Mouse (Mus musculus) embryonic facial prominence, embryonic 11.5 days (tissue): ENCODE data around the gene Szt2. TPM values are rescaled to one million over a fixed set of nuclear protein-coding genes. Genes with fewer than 3 reads are reported as not detected.
A peak's percentile ranks its signal among the peaks of the same experiment; 100 is the strongest.

Experiments used
- ATAC-seq: fragments of 200-750 bp; cut with Nextera tagmentation; replicated peaks from 2 replicates; pipeline ENCODE4 v1.8.0; 2017; ENCODE audit warnings: low read depth; ENCODE audit not compliant: insufficient number of reproducible peaks, low FRiP score, low TSS enrichment
- DNase-seq: peaks from one replicate; pipeline ENCODE4 v3.0.0-alpha.2; 2015; ENCODE audit warnings: low spot score
- H3K27ac ChIP-seq: fragments of 300-500 bp; sonication (generic); replicated peaks from 2 replicates; pipeline ENCODE4 v1.5.1; 2014; ENCODE audit warnings: mild to moderate bottlenecking, low read depth, low read length, control low read depth
- H3K27me3 ChIP-seq: fragments of 300-500 bp; sonication (generic); 2 replicates; pipeline ENCODE4 v1.6.1; 2014; ENCODE audit warnings: mild to moderate bottlenecking, low read length, moderate library complexity, mixed read lengths; ENCODE audit not compliant: control insufficient read depth, insufficient read depth
- H3K36me3 ChIP-seq: fragments of 300-500 bp; sonication (generic); replicated peaks from 2 replicates; pipeline ENCODE4 v1.6.1; 2014; ENCODE audit warnings: low read depth, mild to moderate bottlenecking, low read length, moderate library complexity, mixed read lengths; ENCODE audit not compliant: control insufficient read depth, insufficient read depth
- H3K4me1 ChIP-seq: fragments of 300-500 bp; sonication (generic); 2 replicates; pipeline ENCODE4 v1.6.1; 2014; ENCODE audit warnings: low read length, mixed read lengths; ENCODE audit not compliant: control insufficient read depth, insufficient read depth
- H3K4me2 ChIP-seq: fragments of 300-500 bp; sonication (generic); 2 replicates; pipeline ENCODE4 v1.6.1; 2014; ENCODE audit warnings: low read depth, mild to moderate bottlenecking, control low read depth, low read length, moderate library complexity
- H3K4me3 ChIP-seq: fragments of 300-500 bp; sonication (generic); 2 replicates; pipeline ENCODE4 v1.5.1; 2014; ENCODE audit warnings: low read depth, low read length, control low read depth
- H3K9ac ChIP-seq: fragments of 300-500 bp; sonication (generic); replicated peaks from 2 replicates; pipeline ENCODE4 v1.6.1; 2014; ENCODE audit warnings: mild to moderate bottlenecking, control low read depth, low read length
- H3K9me3 ChIP-seq: fragments of 300-500 bp; sonication (generic); replicated peaks from 2 replicates; pipeline ENCODE4 v1.6.1; 2016; ENCODE audit warnings: mild to moderate bottlenecking, low read length, inconsistent platforms, mixed read lengths; ENCODE audit not compliant: control insufficient read depth
- WGBS: fragments of 180-500 bp; shearing (Covaris S2); extraction: QIAGEN DNeasy Blood & Tissue Kit; methylation state at CpG from one replicate; pipeline ENCODE4 v1.1.7; 2014; 5-methylcytosine and 5-hydroxymethylcytosine counted together
- polyA plus RNA-seq: library from polyadenylated mRNA; unstranded; fragments of >200 nt; fragmentation: Nextera tagmentation; extraction: Ambion mirVana; gene quantifications from 2 replicates; pipeline ENCODE4 v1.2.1, GENCODE M21; 2014

Szt2 gene
- polyA plus RNA-seq, 1 experiment from 2014 or later = 6.8 TPM

- ATAC-seq (no peak), DNase-seq (no peak)
- no peak overlapping the region for H3K4me2 ChIP-seq
These were observed 55.4 kb downstream of the Szt2 start for GRCm38 (mm10) chr4:118353689-118354088.

GRCm38 (mm10) chr4:118351828-118352227 lies 57.2 kb downstream of the Szt2 start:
- no peak overlapping the region for H3K4me3 ChIP-seq
- ATAC-seq (no peak), DNase-seq (no peak)
- no peak overlapping the region for H3K9ac ChIP-seq
- H3K9me3 ChIP-seq = no peaks in the 10 kb centered on the region
- no peak overlapping the region for H3K4me2 ChIP-seq
- no peaks in the 10 kb centered on the region for H3K36me3 ChIP-seq
- H3K27ac ChIP-seq = no peak overlapping the region
- H3K4me1 ChIP-seq = no peaks in the 10 kb centered on the region
- H3K27me3 ChIP-seq = no peaks in the 10 kb centered on the region
- 74% methylated on average over 3 of the region's 3 CpGs for WGBS

More at GRCm38 (mm10) chr4:118353689-118354088, 55.4 kb downstream of the Szt2 start:
- Histone ChIP-seq H3K36me3 (no peaks in the 10 kb centered on the region), H3K4me3 (no peak overlapping the region), H3K4me1 (no peaks in the 10 kb centered on the region), H3K9ac (no peak overlapping the region), H3K9me3 (no peaks in the 10 kb centered on the region), H3K27ac (no peak overlapping the region), H3K27me3 (no peaks in the 10 kb centered on the region)
- WGBS = 93% methylated on average over 6 of the region's 6 CpGs

GRCm38 (mm10) chr4:118350864-118351263 lies 58.2 kb downstream of the Szt2 start:
- Histone ChIP-seq H3K27ac (no peak overlapping the region), H3K4me3 (no peak overlapping the region), H3K9me3 (no peaks in the 10 kb centered on the region), H3K4me1 (no peaks in the 10 kb centered on the region), H3K4me2 (no peak overlapping the region), H3K9ac (no peak overlapping the region), H3K27me3 (no peaks in the 10 kb centered on the region), H3K36me3 (no peaks in the 10 kb centered on the region)
- ATAC-seq (no peak), DNase-seq (no peak)
- WGBS = 82% methylated on average over 2 of the region's 2 CpGs

GRCm38 (mm10) chr4:118347529-118348309 lies 61.4 kb downstream of the Szt2 start:
- ATAC-seq (0 out of 2 replicates have a peak, but pooled peaks have one; percentile 37), DNase-seq (no peak)
- WGBS = 57% methylated on average over 13 of the region's 13 CpGs

GRCm38 (mm10) chr4:118341447-118341846 lies 67.6 kb downstream of the Szt2 start:
- no peaks in the 10 kb centered on the region for H3K4me1 ChIP-seq
- 85% methylated on average over 3 of the region's 3 CpGs for WGBS
- H3K36me3 ChIP-seq = no peaks in the 10 kb centered on the region
- no peaks in the 10 kb centered on the region for H3K9me3 ChIP-seq
- no peak overlapping the region for H3K4me3 ChIP-seq
- no peaks in the 10 kb centered on the region for H3K27me3 ChIP-seq
- ATAC-seq = no peak
- no peak for DNase-seq
- H3K9ac ChIP-seq = no peak overlapping the region
- no peak overlapping the region for H3K27ac ChIP-seq
- H3K4me2 ChIP-seq = no peak overlapping the region

More at GRCm38 (mm10) chr4:118347529-118348309, 61.4 kb downstream of the Szt2 start:
- Histone ChIP-seq H3K4me2 (no peak overlapping the region), H3K9me3 (no peaks in the 10 kb centered on the region), H3K27me3 (no peaks in the 10 kb centered on the region), H3K27ac (no peak overlapping the region), H3K36me3 (no peaks in the 10 kb centered on the region), H3K9ac (no peak overlapping the region), H3K4me3 (no peak overlapping the region), H3K4me1 (no peaks in the 10 kb centered on the region)

DNA sequence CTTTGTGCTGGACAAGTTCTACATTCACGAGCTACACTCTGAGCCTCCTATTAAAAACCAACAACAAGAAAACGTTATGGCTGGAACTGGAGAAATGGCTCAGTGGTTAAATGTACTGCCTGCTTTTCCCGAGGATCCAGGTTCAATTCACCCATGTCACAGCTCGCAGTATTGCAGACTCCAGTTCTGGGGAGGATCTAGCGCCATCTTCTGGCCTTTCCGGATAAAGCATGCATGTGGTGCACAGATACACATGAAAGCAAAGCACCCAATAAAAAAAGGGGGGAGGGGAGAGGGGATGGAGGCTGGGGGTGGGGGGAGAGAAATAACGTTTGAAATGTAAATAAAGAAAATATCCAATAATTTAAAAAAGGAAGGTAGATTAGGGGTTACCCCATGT lies 72.4 kb downstream of the Szt2 start:
- H3K27me3 ChIP-seq = no peaks in the 10 kb centered on the region
- no peaks in the 10 kb centered on the region for H3K9me3 ChIP-seq
- no peak overlapping the region for H3K9ac ChIP-seq
- no peak overlapping the region for H3K4me2 ChIP-seq
- DNase-seq (peak; percentile 84), ATAC-seq (no peak)
- H3K4me3 ChIP-seq = no peak overlapping the region
- WGBS = 15% methylated on average over 7 of the region's 7 CpGs
- no peaks in the 10 kb centered on the region for H3K4me1 ChIP-seq
- no peak overlapping the region for H3K27ac ChIP-seq
- no peaks in the 10 kb centered on the region for H3K36me3 ChIP-seq

DNA sequence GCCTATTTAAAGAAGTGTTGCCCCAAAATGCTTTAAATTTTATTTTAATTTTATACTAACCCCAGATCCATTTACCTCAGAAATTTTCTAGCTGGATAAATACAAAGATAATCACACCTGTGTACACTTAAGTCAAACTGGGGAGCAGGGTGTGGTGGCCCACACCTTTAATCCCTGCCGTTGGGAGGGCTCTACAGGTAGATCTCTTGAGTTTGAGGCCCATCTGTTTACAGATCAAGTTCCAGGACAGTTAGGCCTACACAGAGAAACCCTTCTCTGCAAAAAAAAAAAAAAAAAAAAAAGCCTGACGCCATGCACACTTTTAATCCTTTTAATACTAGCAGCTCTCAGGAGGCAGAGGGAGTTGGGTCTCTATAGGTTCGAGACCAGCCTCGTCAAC lies 73.1 kb downstream of the Szt2 start:
- Histone ChIP-seq H3K36me3 (no peaks in the 10 kb centered on the region), H3K27me3 (no peaks in the 10 kb centered on the region), H3K4me1 (no peaks in the 10 kb centered on the region), H3K4me2 (no peak overlapping the region), H3K9ac (no peak overlapping the region), H3K4me3 (no peak overlapping the region), H3K27ac (no peak overlapping the region), H3K9me3 (no peaks in the 10 kb centered on the region)
- ATAC-seq (no peak), DNase-seq (no peak)
- WGBS = 82% methylated on average over 4 of the region's 4 CpGs

DNA sequence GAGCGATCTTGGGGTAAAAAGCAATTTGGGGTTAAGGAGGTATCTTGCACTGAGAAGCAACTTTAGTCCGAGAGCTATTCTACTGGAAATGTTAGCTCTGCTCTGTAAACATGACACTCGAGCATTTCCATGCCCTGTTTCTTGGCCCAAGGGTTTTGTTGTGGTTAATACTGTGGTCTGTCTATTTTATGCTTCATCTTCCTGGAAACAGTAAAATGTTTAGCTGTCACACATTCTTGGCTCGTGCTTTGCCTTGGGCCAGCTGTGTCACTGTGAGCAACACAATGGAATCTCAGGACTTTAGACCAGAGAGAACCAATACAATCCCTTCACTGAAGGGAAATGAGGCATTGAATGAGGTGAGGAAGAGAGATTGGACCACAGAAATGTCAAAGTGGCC lies 77.3 kb downstream of the Szt2 start:
- H3K4me2 ChIP-seq = no peak overlapping the region
- no peak overlapping the region for H3K27ac ChIP-seq
- H3K9ac ChIP-seq = no peak overlapping the region
- H3K4me1 ChIP-seq = no peaks in the 10 kb centered on the region
- 60% methylated on average over 4 of the region's 4 CpGs for WGBS
- DNase-seq (no peak), ATAC-seq (no peak)
- no peak overlapping the region for H3K4me3 ChIP-seq
- H3K36me3 ChIP-seq = no peaks in the 10 kb centered on the region
- H3K27me3 ChIP-seq = no peaks in the 10 kb centered on the region
- H3K9me3 ChIP-seq = no peaks in the 10 kb centered on the region
